Mouse (Mus musculus): ENCODE data around the gene Fitm2. TPM values are rescaled to one million over a fixed set of nuclear protein-coding genes. Genes with fewer than 3 reads are reported as not detected.

The Fitm2 gene
- 22.1 and 44.8 TPM in 2 replicates for total RNA-seq (2014; rRNA removed; ENCODE audit: low replicate concordance)
- 23.5 and 24.5 TPM in 2 replicates for polyA plus RNA-seq (2015; fragmentation: Nextera tagmentation; extraction: Ambion mirVana)

DNA sequence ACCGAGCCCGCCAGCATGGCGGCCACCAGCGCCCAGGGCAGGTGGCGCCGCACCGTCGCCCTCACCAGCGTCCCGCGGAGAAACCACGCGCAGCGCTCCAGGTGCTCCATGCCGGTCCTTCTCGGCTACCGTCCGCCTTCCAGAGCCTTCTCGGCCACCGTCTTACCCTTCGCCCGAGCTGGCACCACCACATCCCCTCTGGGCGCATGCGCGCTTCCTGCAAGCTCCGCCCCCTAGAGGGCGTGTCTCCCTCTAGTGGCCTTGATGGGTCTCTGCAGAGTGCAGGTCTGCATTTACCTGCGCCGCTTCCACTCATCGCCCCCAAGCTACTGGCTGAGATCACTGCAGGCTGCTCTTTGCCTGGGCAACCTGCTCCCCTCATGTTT lies at the start of gene Fitm2:
TSS of gene Fitm2 (minus strand) at position 164 of the 386 bp plus-strand sequence.
- H3K4me3 ChIP-seq (ENCODE audit: low read depth, low read length): peak within 1 kb of the TSS; percentile 69
- peak; percentile 94 for DNase-seq (ENCODE audit: low spot score)
- H3K27ac ChIP-seq (ENCODE audit: low read depth): peak within 1 kb of the TSS; percentile 54
- peaks cover 26% of the 10 kb centered on the region for H3K36me3 ChIP-seq (replicated peaks; ENCODE audit: control insufficient read depth, insufficient read depth, low read length)
- H3K4me2 ChIP-seq (ENCODE audit: low read depth, low read length): peak within 1 kb of the TSS; percentile 78
- H3K9ac ChIP-seq (replicated peaks; ENCODE audit: low read depth, low read length): peak within 1 kb of the TSS; percentile 59
- TF ChIP-seq CTCF (IDR thresholded peaks at IDR 0.05; ENCODE audit: low read depth) (peak; percentile 100), EP300 (IDR thresholded peaks at IDR 0.05; ENCODE audit: low read depth) (no peak)
- under 1% methylated on average over 30 of the region's 30 CpGs for WGBS
- peaks cover 10% of the 10 kb centered on the region; the same call in 1 of the 2 replicates for H3K4me1 ChIP-seq (ENCODE audit: control insufficient read depth, insufficient read depth)
- peak; percentile 93 for ATAC-seq (ENCODE audit: insufficient read depth, low read depth)
- H3K9me3 ChIP-seq (replicated peaks; ENCODE audit: control insufficient read depth, low read length): no peaks in the 10 kb centered on the region
- H3K27me3 ChIP-seq (ENCODE audit: control insufficient read depth, insufficient read depth, low read length): no peaks in the 10 kb centered on the region

DNA sequence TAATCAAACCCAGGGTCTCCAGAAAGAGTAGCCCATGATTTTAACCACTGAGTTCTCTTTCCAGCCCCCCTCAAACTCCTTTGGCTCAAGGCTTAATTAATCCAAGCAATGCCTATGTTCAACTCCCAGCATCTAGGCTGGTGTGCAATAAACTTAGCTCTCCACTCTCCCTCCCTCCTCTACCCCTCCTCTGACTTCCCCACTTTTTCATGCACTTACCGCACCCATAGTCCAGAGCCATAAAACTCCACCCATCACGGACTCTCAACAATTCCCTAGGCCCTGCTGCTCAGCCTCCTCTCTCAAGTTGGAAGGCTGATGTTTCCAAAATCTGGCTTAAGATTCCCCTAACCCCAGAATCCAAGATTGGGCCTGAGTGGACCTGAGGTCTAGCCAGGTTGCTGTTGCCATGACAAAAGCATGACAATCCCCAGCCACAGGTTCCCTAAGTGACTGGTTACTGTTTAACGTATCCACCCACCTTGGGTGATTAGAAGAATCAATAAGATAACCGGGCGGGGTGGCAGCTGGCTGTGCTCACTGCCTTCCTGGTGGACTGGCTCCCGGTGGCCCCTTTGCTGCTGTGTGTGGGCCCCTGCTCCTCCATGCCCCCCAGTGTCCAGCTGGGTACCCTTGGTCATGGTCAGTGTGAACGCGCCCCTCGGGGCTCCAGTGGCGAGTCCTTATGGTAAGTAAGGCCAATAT lies 34.0 kb upstream of the Fitm2 start, which contains the start of gene Hnf4a:
TSS of gene Hnf4a (plus strand) at position 509 of the 705 bp plus-strand sequence.
- Histone ChIP-seq H3K36me3 (replicated peaks; ENCODE audit: control insufficient read depth, insufficient read depth, low read length) (no peaks in the 10 kb centered on the region), H3K9me3 (replicated peaks; ENCODE audit: control insufficient read depth, low read length) (no peaks in the 10 kb centered on the region), H3K27me3 (ENCODE audit: control insufficient read depth, insufficient read depth, low read length) (no peaks in the 10 kb centered on the region), H3K4me3 (ENCODE audit: low read depth, low read length) (no peak within 1 kb of the TSS), H3K4me2 (ENCODE audit: low read depth, low read length) (no peak within 1 kb of the TSS), H3K27ac (ENCODE audit: low read depth) (no peak within 1 kb of the TSS), H3K9ac (replicated peaks; ENCODE audit: low read depth, low read length) (no peak within 1 kb of the TSS), H3K4me1 (ENCODE audit: control insufficient read depth, insufficient read depth) (no peaks in the 10 kb centered on the region)
- ATAC-seq (ENCODE audit: insufficient read depth, low read depth) (no peak), DNase-seq (ENCODE audit: low spot score) (no peak)
- WGBS: 73% methylated on average over 10 of the region's 10 CpGs
- no peak for TF ChIP-seq CTCF (IDR thresholded peaks at IDR 0.05; ENCODE audit: low read depth)
- TF ChIP-seq EP300 (IDR thresholded peaks at IDR 0.05; ENCODE audit: low read depth): no peak

DNA sequence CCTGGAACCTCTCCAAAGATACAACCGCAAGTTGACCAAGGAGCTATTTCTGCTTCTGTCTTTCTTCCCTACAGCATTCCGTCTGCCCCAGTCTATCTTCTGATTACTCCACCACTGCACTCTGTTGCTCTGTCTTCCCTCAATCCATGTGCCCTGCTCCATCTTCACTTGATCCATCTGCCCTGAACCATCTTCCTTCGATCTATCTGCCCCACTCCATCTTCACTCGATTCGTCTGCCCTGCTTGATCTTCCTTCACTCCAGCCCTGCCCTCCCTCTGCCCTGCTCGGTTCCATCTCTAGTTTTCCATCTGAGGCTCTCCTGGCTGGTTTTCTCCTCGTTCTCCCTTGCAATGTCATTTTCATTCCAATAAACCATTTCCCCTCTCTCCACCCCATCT lies 30.8 kb upstream of the Fitm2 start:
- Histone ChIP-seq H3K36me3 (replicated peaks; ENCODE audit: control insufficient read depth, insufficient read depth, low read length) (no peaks in the 10 kb centered on the region), H3K4me1 (ENCODE audit: control insufficient read depth, insufficient read depth) (no peaks in the 10 kb centered on the region), H3K27ac (ENCODE audit: low read depth) (no peak overlapping the region), H3K4me2 (ENCODE audit: low read depth, low read length) (no peak overlapping the region), H3K4me3 (ENCODE audit: low read depth, low read length) (no peak overlapping the region), H3K9ac (replicated peaks; ENCODE audit: low read depth, low read length) (no peak overlapping the region), H3K9me3 (replicated peaks; ENCODE audit: control insufficient read depth, low read length) (no peaks in the 10 kb centered on the region), H3K27me3 (ENCODE audit: control insufficient read depth, insufficient read depth, low read length) (no peaks in the 10 kb centered on the region)
- DNase-seq (ENCODE audit: low spot score) (no peak), ATAC-seq (ENCODE audit: insufficient read depth, low read depth) (no peak)
- 62% methylated on average over 7 of the region's 7 CpGs for WGBS
- TF ChIP-seq EP300 (IDR thresholded peaks at IDR 0.05; ENCODE audit: low read depth) (no peak), CTCF (IDR thresholded peaks at IDR 0.05; ENCODE audit: low read depth) (no peak)

DNA sequence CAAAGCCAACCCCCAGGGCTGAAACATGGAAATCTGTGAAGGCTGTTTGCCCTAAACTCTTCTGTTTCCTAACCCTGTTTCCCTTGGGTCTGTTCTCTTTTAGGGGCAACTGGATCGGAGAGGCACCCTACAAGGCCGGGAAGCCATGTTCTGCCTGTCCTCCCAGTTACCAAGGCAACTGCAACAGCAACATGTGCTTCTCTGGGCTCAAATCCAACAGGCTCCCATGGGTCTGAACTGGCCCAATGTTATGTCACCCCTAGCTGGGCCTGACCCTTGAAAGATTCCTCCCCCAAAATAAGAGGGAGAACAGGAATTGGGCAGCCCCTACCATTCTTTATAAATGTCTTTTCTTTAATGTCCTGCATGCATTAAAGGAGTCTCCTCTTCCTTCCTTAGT lies 29.8 kb upstream of the Fitm2 start:
- no peak for TF ChIP-seq EP300 (IDR thresholded peaks at IDR 0.05; ENCODE audit: low read depth)
- no peak for TF ChIP-seq CTCF (IDR thresholded peaks at IDR 0.05; ENCODE audit: low read depth)
- H3K27ac ChIP-seq (ENCODE audit: low read depth): no peak overlapping the region
- no peak for DNase-seq (ENCODE audit: low spot score)

DNA sequence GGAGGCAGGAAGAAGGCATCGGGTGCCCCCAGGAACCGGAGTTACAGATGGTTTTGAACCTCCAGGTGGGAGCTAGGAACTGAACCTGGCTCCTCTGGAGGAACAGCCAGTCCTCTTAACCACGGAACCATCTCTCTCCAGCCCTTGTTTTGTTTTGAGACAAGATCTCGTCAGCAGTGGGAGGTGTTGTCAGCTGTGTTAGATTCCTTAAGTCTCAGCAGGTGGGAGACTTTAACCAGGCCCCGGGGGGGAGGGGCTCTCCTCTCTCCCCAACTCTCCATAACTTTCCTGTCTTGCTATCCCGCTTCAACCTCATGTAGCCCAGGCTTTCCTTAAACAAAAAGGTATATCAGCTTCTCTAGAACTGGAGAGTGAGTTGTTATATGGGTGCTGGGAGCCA lies 22.0 kb upstream of the Fitm2 start:
- Histone ChIP-seq H3K36me3 (replicated peaks; ENCODE audit: control insufficient read depth, insufficient read depth, low read length) (no peaks in the 10 kb centered on the region), H3K4me3 (ENCODE audit: low read depth, low read length) (no peak overlapping the region), H3K27ac (ENCODE audit: low read depth) (no peak overlapping the region), H3K4me2 (ENCODE audit: low read depth, low read length) (no peak overlapping the region), H3K4me1 (ENCODE audit: control insufficient read depth, insufficient read depth) (no peaks in the 10 kb centered on the region), H3K27me3 (ENCODE audit: control insufficient read depth, insufficient read depth, low read length) (peaks cover 10% of the 10 kb centered on the region; the same call in 1 of the 2 replicates), H3K9me3 (replicated peaks; ENCODE audit: control insufficient read depth, low read length) (no peaks in the 10 kb centered on the region), H3K9ac (replicated peaks; ENCODE audit: low read depth, low read length) (no peak overlapping the region)
- ATAC-seq (ENCODE audit: insufficient read depth, low read depth): no peak
- no peak for DNase-seq (ENCODE audit: low spot score)
- WGBS: 29% methylated on average over 6 of the region's 6 CpGs
- TF ChIP-seq EP300 (IDR thresholded peaks at IDR 0.05; ENCODE audit: low read depth) (no peak), CTCF (IDR thresholded peaks at IDR 0.05; ENCODE audit: low read depth) (no peak)

More for the DNA sequence above, 29.8 kb upstream of the Fitm2 start:
- H3K9me3 ChIP-seq (replicated peaks; ENCODE audit: control insufficient read depth, low read length): no peaks in the 10 kb centered on the region
- no peak overlapping the region for H3K4me3 ChIP-seq (ENCODE audit: low read depth, low read length)
- no peak overlapping the region for H3K4me2 ChIP-seq (ENCODE audit: low read depth, low read length)
- 69% methylated on average over 2 of the region's 2 CpGs for WGBS
- H3K27me3 ChIP-seq (ENCODE audit: control insufficient read depth, insufficient read depth, low read length): no peaks in the 10 kb centered on the region
- no peaks in the 10 kb centered on the region for H3K36me3 ChIP-seq (replicated peaks; ENCODE audit: control insufficient read depth, insufficient read depth, low read length)
- no peaks in the 10 kb centered on the region for H3K4me1 ChIP-seq (ENCODE audit: control insufficient read depth, insufficient read depth)
- ATAC-seq (ENCODE audit: insufficient read depth, low read depth): no peak
- H3K9ac ChIP-seq (replicated peaks; ENCODE audit: low read depth, low read length): no peak overlapping the region
